Mouse (Mus musculus) liver, embryonic 11.5 days (tissue): ENCODE results near the gene Cxcl16. TPM values are rescaled to one million over a fixed set of nuclear protein-coding genes. Genes with fewer than 3 reads are reported as not detected.

Source experiments
- ATAC-seq: fragments of 200-750 bp; cut with Nextera tagmentation; replicated peaks from 2 replicates; pipeline ENCODE4 v1.8.0; 2017; ENCODE audit warnings: moderate number of reproducible peaks, mild to moderate bottlenecking, moderate TSS enrichment, moderate library complexity; ENCODE audit not compliant: low FRiP score
- DNase-seq: peaks from one replicate; pipeline ENCODE4 v3.0.0-alpha.2; 2017; ENCODE audit warnings: low spot score
- H3K27ac ChIP-seq: fragments of 300-500 bp; sonication (generic); 2 replicates; pipeline ENCODE4 v1.5.1; 2014; ENCODE audit warnings: mild to moderate bottlenecking, low read depth, low read length, control low read depth
- H3K27me3 ChIP-seq: fragments of 300-500 bp; sonication (generic); replicated peaks from 2 replicates; pipeline ENCODE4 v1.6.1; 2014; ENCODE audit warnings: low read length, mixed read lengths; ENCODE audit not compliant: control insufficient read depth, insufficient read depth
- H3K36me3 ChIP-seq: fragments of 300-500 bp; sonication (generic); 2 replicates; pipeline ENCODE4 v1.6.1; 2014; ENCODE audit warnings: mild to moderate bottlenecking, low read length, moderate library complexity, mixed read lengths; ENCODE audit not compliant: control insufficient read depth, insufficient read depth
- H3K4me1 ChIP-seq: fragments of 300-500 bp; sonication (generic); replicated peaks from 2 replicates; pipeline ENCODE4 v1.6.1; 2014; ENCODE audit warnings: low read length, mixed read lengths; ENCODE audit not compliant: control insufficient read depth, insufficient read depth
- H3K4me2 ChIP-seq: fragments of 300-500 bp; sonication (generic); 2 replicates; pipeline ENCODE4 v1.6.1; 2014; ENCODE audit warnings: mild to moderate bottlenecking, control low read depth, moderate library complexity
- H3K4me3 ChIP-seq: fragments of 300-500 bp; sonication (generic); 2 replicates; pipeline ENCODE4 v1.5.1; 2014; ENCODE audit warnings: low read depth, low read length, control low read depth
- H3K9ac ChIP-seq: fragments of 300-500 bp; sonication (generic); 2 replicates; pipeline ENCODE4 v1.6.1; 2014; ENCODE audit warnings: low read depth, low read length, control low read depth
- H3K9me3 ChIP-seq: fragments of 300-500 bp; sonication (generic); 2 replicates; pipeline ENCODE4 v1.6.1; 2016; ENCODE audit warnings: low read length, inconsistent platforms, mixed read lengths; ENCODE audit not compliant: control insufficient read depth
- WGBS: fragments of 180-500 bp; shearing (Covaris S2); extraction: QIAGEN DNeasy Blood & Tissue Kit; methylation state at CpG from one replicate; pipeline ENCODE4 v1.1.7; 2014; 5-methylcytosine and 5-hydroxymethylcytosine counted together
- microRNA-seq: library from miRNA; unstranded; fragments of <30 nt; microRNA quantifications from one replicate; pipeline ENCODE4, GENCODE M21; 2017; ENCODE audit warnings: borderline number of aligned reads
- polyA plus RNA-seq: library from polyadenylated mRNA; unstranded; fragments of >200 nt; fragmentation: Nextera tagmentation; extraction: Ambion mirVana; gene quantifications from 2 replicates; pipeline ENCODE4 v1.2.1, GENCODE M21; 2014

Cxcl16 gene
- polyA plus RNA-seq, 1 experiment from 2014 or later, result 1.6 TPM

GRCm38 (mm10) chr11:70410297-70410643 lies 49.5 kb downstream of the Cxcl16 start:
- 53% methylated on average over 6 of the region's 6 CpGs for WGBS
- Histone ChIP-seq H3K9me3 (no peaks in the 10 kb centered on the region), H3K36me3 (peaks cover 3% of the 10 kb centered on the region; the same call in 1 of the 2 replicates), H3K4me3 (peak overlapping the region; percentile 96), H3K27me3 (no peaks in the 10 kb centered on the region; the same call in 1 of the 2 replicates), H3K4me1 (peaks cover 19% of the 10 kb centered on the region), H3K4me2 (peak overlapping the region; percentile 80), H3K9ac (peak overlapping the region; percentile 97), H3K27ac (peak overlapping the region; percentile 69)
- no peak for DNase-seq
- peak; percentile 39; the same call in 1 of the 2 replicates for ATAC-seq

GRCm38 (mm10) chr11:70409594-70410296 lies 50.0 kb downstream of the Cxcl16 start, which contains the start of gene Pelp1:
Gene Pelp1 (minus strand): TSS chr11:70410031.
- Histone ChIP-seq H3K9ac (peak within 1 kb of the TSS; percentile 97), H3K4me1 (peaks cover 19% of the 10 kb centered on the region), H3K4me2 (peak within 1 kb of the TSS; percentile 80), H3K4me3 (peak within 1 kb of the TSS; percentile 96), H3K27ac (peak within 1 kb of the TSS; percentile 69), H3K27me3 (no peaks in the 10 kb centered on the region), H3K36me3 (peaks cover 5% of the 10 kb centered on the region; the same call in 1 of the 2 replicates), H3K9me3 (no peaks in the 10 kb centered on the region)
- peak; percentile 94 for ATAC-seq
- WGBS, result under 1% methylated on average over 59 of the region's 59 CpGs
- DNase-seq, result peak; percentile 95

Small RNA genes lying within 50 kb of the gene (microRNA-seq; reads per million reads assigned to microRNA genes)
- not detected for gene Mir7115

Other genes starting within 250 kb of the Cxcl16 start
- 0.75 and 0.81 TPM in 2 replicates for gene Slc16a11, start 247.2 kb downstream of the Cxcl16 start, polyA plus RNA-seq
- gene Slc16a13, start 238.9 kb downstream of the Cxcl16 start, polyA plus RNA-seq, result 9.1 and 10.1 TPM in 2 replicates
- 6.8 and 7.3 TPM in 2 replicates for gene Bcl6b, start 230.2 kb downstream of the Cxcl16 start, polyA plus RNA-seq
- 138 and 140 TPM in 2 replicates for gene 0610010K14Rik, start 222.1 kb downstream of the Cxcl16 start, polyA plus RNA-seq
- 7.6 and 9.6 TPM in 2 replicates for gene Gm21988, start 220.2 kb downstream of the Cxcl16 start, polyA plus RNA-seq
- gene Rnasek, start 220.1 kb downstream of the Cxcl16 start, polyA plus RNA-seq, result 184 and 188 TPM in 2 replicates
- gene Alox12, start 204.6 kb downstream of the Cxcl16 start, polyA plus RNA-seq, result 21.5 and 22.5 TPM in 2 replicates
- gene Alox12e, start 137.4 kb downstream of the Cxcl16 start, polyA plus RNA-seq, result 0.29 TPM in 1 of 2 replicates, not detected in the other
- gene Alox15, start 108.0 kb downstream of the Cxcl16 start, polyA plus RNA-seq, result 1.0 and 2.1 TPM in 2 replicates
- gene Pelp1, start 50.0 kb downstream of the Cxcl16 start, polyA plus RNA-seq, result 48.5 and 51.2 TPM in 2 replicates
- gene Arrb2, start 27.3 kb downstream of the Cxcl16 start, polyA plus RNA-seq, result 31.5 and 35.9 TPM in 2 replicates
- gene Med11, start 8.1 kb downstream of the Cxcl16 start, polyA plus RNA-seq, result 33.8 and 36.2 TPM in 2 replicates
- gene Zmynd15, start 551 bp downstream of the Cxcl16 start, polyA plus RNA-seq, result 0.19 and 0.58 TPM in 2 replicates
- gene Tm4sf5, start 45.3 kb upstream of the Cxcl16 start, polyA plus RNA-seq, result 5.5 TPM in 2 replicates
- 0.39 and 0.80 TPM in 2 replicates for gene Vmo1, start 54.6 kb upstream of the Cxcl16 start, polyA plus RNA-seq
- gene Gltpd2, start 59.2 kb upstream of the Cxcl16 start, polyA plus RNA-seq, result 20.2 and 20.5 TPM in 2 replicates
- 619 and 649 TPM in 2 replicates for gene Psmb6, start 65.4 kb upstream of the Cxcl16 start, polyA plus RNA-seq
- not detected in 2 replicates for gene Gm40193, start 73.0 kb upstream of the Cxcl16 start, polyA plus RNA-seq
- gene Pld2, start 80.1 kb upstream of the Cxcl16 start, polyA plus RNA-seq, result 2.7 and 3.4 TPM in 2 replicates
- gene Mink1, start 102.9 kb upstream of the Cxcl16 start, polyA plus RNA-seq, result 15.6 and 16.0 TPM in 2 replicates
- not detected in 2 replicates for gene 4930544D05Rik, start 155.9 kb upstream of the Cxcl16 start, polyA plus RNA-seq
- gene Chrne, start 159.2 kb upstream of the Cxcl16 start, polyA plus RNA-seq, result not detected in 2 replicates
- 15.3 and 16.4 TPM in 2 replicates for gene Gp1ba, start 179.1 kb upstream of the Cxcl16 start, polyA plus RNA-seq
- 113 and 114 TPM in 2 replicates for gene Rnf167, start 187.3 kb upstream of the Cxcl16 start, polyA plus RNA-seq
- gene Slc25a11, start 187.5 kb upstream of the Cxcl16 start, polyA plus RNA-seq, result 115 and 126 TPM in 2 replicates
- gene Pfn1, start 194.7 kb upstream of the Cxcl16 start, polyA plus RNA-seq, result 2,285 and 2,367 TPM in 2 replicates
- 19.8 and 20.1 TPM in 2 replicates for gene Eno3, start 197.2 kb upstream of the Cxcl16 start, polyA plus RNA-seq
- gene Spag7, start 209.4 kb upstream of the Cxcl16 start, polyA plus RNA-seq, result 132 and 146 TPM in 2 replicates
- 10.4 and 13.1 TPM in 2 replicates for gene Camta2, start 228.1 kb upstream of the Cxcl16 start, polyA plus RNA-seq
- gene Inca1, start 240.2 kb upstream of the Cxcl16 start, polyA plus RNA-seq, result 0.96 and 1.1 TPM in 2 replicates
- 3.1 and 3.8 TPM in 2 replicates for gene Kif1c, start 240.6 kb upstream of the Cxcl16 start, polyA plus RNA-seq